Mouse (Mus musculus): ENCODE data around the gene Top3a. TPM values are rescaled to one million over a fixed set of nuclear protein-coding genes. Genes with fewer than 3 reads are reported as not detected.
"Not testable (repeated sequence)": the region's sequence is repeated elsewhere in the genome, so short reads cannot be mapped to it uniquely, and the experiment has no call there.

Gene Top3a
- 6.1 and 6.7 TPM in 2 replicates for polyA plus RNA-seq (2015; fragmentation: Nextera tagmentation; extraction: Ambion mirVana)

GRCm38 (mm10) chr11:60776829-60777740 is at the start of gene Top3a, which contains the start of gene Smcr8:
Gene Top3a, minus strand, starts transcription at chr11:60777365.
Gene Smcr8, plus strand, starts transcription at chr11:60777524.
- Histone ChIP-seq H3K4me1 (ENCODE audit: insufficient read depth, low read depth, low read length) (peaks cover 52% of the 10 kb centered on the region), H3K9ac (replicated peaks; ENCODE audit: low read depth) (peak within 1 kb of the TSS; percentile 69), H3K4me2 (replicated peaks; ENCODE audit: low read depth, low read length) (peak within 1 kb of the TSS; percentile 70), H3K36me3 (ENCODE audit: insufficient read depth, low read length) (no peaks in the 10 kb centered on the region; the same call in 1 of the 2 replicates), H3K9me3 (ENCODE audit: low read length) (no peaks in the 10 kb centered on the region), H3K27ac (ENCODE audit: low read length) (peak within 1 kb of the TSS; percentile 78), H3K27me3 (replicated peaks; ENCODE audit: insufficient read depth, low read length) (no peaks in the 10 kb centered on the region), H3K4me3 (ENCODE audit: low read depth, low read length) (peak within 1 kb of the TSS; percentile 71)
- ATAC-seq (peak; percentile 96), DNase-seq (ENCODE audit: low spot score) (peak; percentile 98)
- under 1% methylated on average over 62 of the region's 62 CpGs for WGBS
- TF ChIP-seq EP300 (IDR thresholded peaks at IDR 0.05) (peak; percentile 73; the same call in 1 of the 2 replicates), CTCF (IDR thresholded peaks at IDR 0.05) (no peak)

- TF ChIP-seq EP300 (IDR thresholded peaks at IDR 0.05) (no peak), CTCF (IDR thresholded peaks at IDR 0.05) (no peak)
- Histone ChIP-seq H3K27me3 (replicated peaks; ENCODE audit: insufficient read depth, low read length) (no peaks in the 10 kb centered on the region), H3K4me3 (ENCODE audit: low read depth, low read length) (no peak overlapping the region), H3K36me3 (ENCODE audit: insufficient read depth, low read length) (no peaks in the 10 kb centered on the region), H3K4me2 (replicated peaks; ENCODE audit: low read depth, low read length) (no peak overlapping the region), H3K27ac (ENCODE audit: low read length) (no peak overlapping the region), H3K9ac (replicated peaks; ENCODE audit: low read depth) (no peak overlapping the region), H3K4me1 (ENCODE audit: insufficient read depth, low read depth, low read length) (no peaks in the 10 kb centered on the region), H3K9me3 (ENCODE audit: low read length) (no peaks in the 10 kb centered on the region)
- no peak for DNase-seq (ENCODE audit: low spot score)
- 79% methylated on average over 1 of the region's 1 CpGs for WGBS
- ATAC-seq = no peak
Measured at GRCm38 (mm10) chr11:60826700-60827099, 49.5 kb upstream of the Top3a start.

- DNase-seq (ENCODE audit: low spot score) (peak; percentile 93), ATAC-seq (peak; percentile 96)
- Histone ChIP-seq H3K27ac (ENCODE audit: low read length) (peak overlapping the region; percentile 26; the same call in 1 of the 2 replicates), H3K27me3 (replicated peaks; ENCODE audit: insufficient read depth, low read length) (no peaks in the 10 kb centered on the region), H3K36me3 (ENCODE audit: insufficient read depth, low read length) (no peaks in the 10 kb centered on the region), H3K9me3 (ENCODE audit: low read length) (no peaks in the 10 kb centered on the region), H3K4me3 (ENCODE audit: low read depth, low read length) (no peak overlapping the region), H3K9ac (replicated peaks; ENCODE audit: low read depth) (no peak overlapping the region), H3K4me2 (replicated peaks; ENCODE audit: low read depth, low read length) (no peak overlapping the region), H3K4me1 (ENCODE audit: insufficient read depth, low read depth, low read length) (no peaks in the 10 kb centered on the region)
- TF ChIP-seq CTCF (IDR thresholded peaks at IDR 0.05) = peak; percentile 9; the same call in 1 of the 2 replicates
- TF ChIP-seq EP300 (IDR thresholded peaks at IDR 0.05) = peak; percentile 76
- WGBS = 61% methylated on average over 3 of the region's 3 CpGs
Measured at GRCm38 (mm10) chr11:60825191-60825590, 48.0 kb upstream of the Top3a start.

- Histone ChIP-seq H3K4me2 (replicated peaks; ENCODE audit: low read depth, low read length) (no peak overlapping the region), H3K9me3 (ENCODE audit: low read length) (no peaks in the 10 kb centered on the region), H3K27ac (ENCODE audit: low read length) (no peak overlapping the region), H3K4me1 (ENCODE audit: insufficient read depth, low read depth, low read length) (no peaks in the 10 kb centered on the region), H3K9ac (replicated peaks; ENCODE audit: low read depth) (no peak overlapping the region), H3K4me3 (ENCODE audit: low read depth, low read length) (no peak overlapping the region), H3K27me3 (replicated peaks; ENCODE audit: insufficient read depth, low read length) (no peaks in the 10 kb centered on the region), H3K36me3 (ENCODE audit: insufficient read depth, low read length) (no peaks in the 10 kb centered on the region)
- DNase-seq (ENCODE audit: low spot score) (no peak), ATAC-seq (no peak)
- 60% methylated on average over 2 of the region's 2 CpGs for WGBS
- no peak for TF ChIP-seq EP300 (IDR thresholded peaks at IDR 0.05)
- no peak for TF ChIP-seq CTCF (IDR thresholded peaks at IDR 0.05)
Measured at GRCm38 (mm10) chr11:60823771-60824170, 46.6 kb upstream of the Top3a start.

GRCm38 (mm10) chr11:60816398-60816797 is 39.2 kb upstream of the Top3a start:
- Histone ChIP-seq H3K4me3 (ENCODE audit: low read depth, low read length) (no peak overlapping the region), H3K9ac (replicated peaks; ENCODE audit: low read depth) (no peak overlapping the region), H3K4me1 (ENCODE audit: insufficient read depth, low read depth, low read length) (no peaks in the 10 kb centered on the region), H3K9me3 (ENCODE audit: low read length) (no peaks in the 10 kb centered on the region), H3K27ac (ENCODE audit: low read length) (no peak overlapping the region), H3K27me3 (replicated peaks; ENCODE audit: insufficient read depth, low read length) (no peaks in the 10 kb centered on the region), H3K36me3 (ENCODE audit: insufficient read depth, low read length) (no peaks in the 10 kb centered on the region), H3K4me2 (replicated peaks; ENCODE audit: low read depth, low read length) (no peak overlapping the region)
- DNase-seq (ENCODE audit: low spot score) (no peak), ATAC-seq (no peak)
- 57% methylated on average over 5 of the region's 5 CpGs for WGBS
- TF ChIP-seq CTCF (IDR thresholded peaks at IDR 0.05) = no peak
- no peak for TF ChIP-seq EP300 (IDR thresholded peaks at IDR 0.05)

GRCm38 (mm10) chr11:60811618-60812017 is 34.5 kb upstream of the Top3a start, which contains the start of gene Shmt1:
Gene Shmt1, minus strand, starts transcription at chr11:60811718.
- Histone ChIP-seq H3K27ac (ENCODE audit: low read length) (peak within 1 kb of the TSS; percentile 43; the same call in 1 of the 2 replicates), H3K4me2 (replicated peaks; ENCODE audit: low read depth, low read length) (peak within 1 kb of the TSS; percentile 57), H3K4me1 (ENCODE audit: insufficient read depth, low read depth, low read length) (peaks cover 20% of the 10 kb centered on the region; the same call in 1 of the 2 replicates), H3K4me3 (ENCODE audit: low read depth, low read length) (peak within 1 kb of the TSS; percentile 34)
- WGBS = 21% methylated on average over 6 of the region's 6 CpGs
- not testable (repeated sequence) for H3K9ac ChIP-seq (replicated peaks; ENCODE audit: low read depth); DNase-seq (ENCODE audit: low spot score); H3K9me3 ChIP-seq (ENCODE audit: low read length); H3K36me3 ChIP-seq (ENCODE audit: insufficient read depth, low read length); ATAC-seq; H3K27me3 ChIP-seq (replicated peaks; ENCODE audit: insufficient read depth, low read length)
